Mouse (Mus musculus) layer of hippocampus, adult 9-10 months (tissue): ENCODE results near the gene Perp.

Experiments
- DNase-seq: peaks from one replicate; pipeline ENCODE4 v3.0.0; 2022; ENCODE audit warnings: low spot score

Gene Perp

GRCm38 (mm10) chr10:18844441-18845286 is at the start of gene Perp:
Gene Perp, plus strand, starts transcription at chr10:18845020.
- DNase-seq: no peak

DNA sequence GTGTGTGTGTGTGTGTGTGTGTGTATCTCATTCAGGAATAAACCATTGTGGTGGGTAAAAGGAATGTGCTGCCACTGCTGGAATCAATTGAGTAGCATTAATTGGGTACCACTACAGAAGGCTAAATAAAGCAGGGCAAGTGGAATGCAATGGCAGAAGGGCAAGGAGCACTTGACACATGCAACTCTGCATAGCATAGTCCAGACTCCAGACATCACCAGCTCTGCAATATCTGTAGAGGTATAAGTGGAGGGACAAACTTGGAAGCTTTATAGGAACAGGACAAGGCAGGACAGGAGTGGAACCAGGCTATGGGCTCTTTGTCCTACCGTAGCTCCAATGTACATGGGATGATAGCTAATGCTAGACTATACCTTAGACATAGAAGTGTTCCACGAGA is 33.1 kb upstream of the Perp start:
- no peak for DNase-seq

- DNase-seq: no peak
Observed at GRCm38 (mm10) chr10:18816560-18816959, 28.3 kb upstream of the Perp start.

GRCm38 (mm10) chr10:18825143-18825542 is 19.7 kb upstream of the Perp start:
- DNase-seq: no peak

GRCm38 (mm10) chr10:18826107-18826506 is 18.7 kb upstream of the Perp start:
- no peak for DNase-seq

GRCm38 (mm10) chr10:18827936-18828335 is 16.9 kb upstream of the Perp start:
- DNase-seq: no peak

GRCm38 (mm10) chr10:18830359-18830758 is 14.5 kb upstream of the Perp start:
- no peak for DNase-seq

DNA sequence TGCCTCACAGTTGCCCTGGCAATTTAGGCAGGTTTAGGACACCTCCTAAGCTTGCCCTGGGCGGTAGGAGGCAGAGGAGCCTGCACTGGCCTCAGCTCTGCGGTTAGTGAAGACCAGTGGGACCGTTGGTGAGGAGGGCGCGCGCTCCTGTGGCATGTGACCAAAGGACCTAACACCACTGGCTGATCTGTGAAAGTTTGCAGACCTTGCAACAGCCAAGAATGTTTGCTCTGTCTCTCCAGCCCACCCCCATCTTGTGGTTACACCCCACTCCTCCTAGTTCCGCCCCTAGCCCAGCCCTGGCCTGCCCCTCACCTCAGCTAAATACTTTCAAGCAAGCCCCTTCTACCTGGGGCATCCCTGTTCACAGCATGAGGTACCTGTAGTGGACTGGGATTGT is 13.0 kb upstream of the Perp start:
- DNase-seq: no peak

- DNase-seq: no peak
Observed at GRCm38 (mm10) chr10:18834389-18834788, 10.4 kb upstream of the Perp start.

DNA sequence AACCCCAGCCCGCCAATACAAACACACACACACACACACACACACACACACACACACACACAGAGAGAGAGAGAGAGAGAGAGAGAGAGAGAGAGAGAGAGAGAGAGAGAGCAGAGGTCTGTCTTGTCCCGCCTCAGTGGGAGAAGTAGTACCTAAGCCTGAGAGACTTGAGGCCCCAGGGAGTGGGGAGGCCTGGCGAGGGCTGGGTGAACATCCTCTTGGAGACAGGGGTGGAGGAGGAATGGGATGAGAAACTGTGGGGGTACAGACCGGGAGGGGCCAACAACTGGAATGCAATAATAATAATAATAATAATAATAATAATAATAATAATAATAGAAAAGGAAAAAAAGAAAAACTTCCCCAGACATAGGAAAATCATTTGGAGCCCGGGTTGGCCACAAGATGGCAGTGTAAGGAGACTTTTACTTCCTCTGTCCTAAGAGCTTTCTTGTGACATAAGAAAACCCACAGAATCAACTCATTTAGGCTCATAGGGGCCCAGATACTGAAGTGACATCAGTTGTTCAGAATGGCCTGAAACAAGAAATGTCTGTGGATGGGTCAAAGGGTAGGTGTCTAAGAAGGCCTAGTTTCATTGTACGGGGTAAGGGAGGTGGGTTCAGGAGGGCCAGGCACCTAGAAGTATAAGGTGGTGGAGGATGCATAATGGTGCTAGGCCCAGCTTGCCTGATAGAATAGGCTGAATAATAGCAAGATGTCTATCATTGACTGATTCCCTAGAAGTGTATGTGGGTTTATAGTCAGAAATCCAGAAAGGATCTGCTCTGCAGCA is 8.9 kb upstream of the Perp start:
- no peak for DNase-seq

- DNase-seq: no peak
Observed at GRCm38 (mm10) chr10:18839530-18839929, 5.3 kb upstream of the Perp start.

- DNase-seq: no peak
Observed at GRCm38 (mm10) chr10:18840736-18841135, 4.1 kb upstream of the Perp start.

GRCm38 (mm10) chr10:18845287-18845662 is 455 bp downstream of the Perp start:
- DNase-seq: no peak

GRCm38 (mm10) chr10:18845711-18846110 is 891 bp downstream of the Perp start:
- DNase-seq: no peak

DNA sequence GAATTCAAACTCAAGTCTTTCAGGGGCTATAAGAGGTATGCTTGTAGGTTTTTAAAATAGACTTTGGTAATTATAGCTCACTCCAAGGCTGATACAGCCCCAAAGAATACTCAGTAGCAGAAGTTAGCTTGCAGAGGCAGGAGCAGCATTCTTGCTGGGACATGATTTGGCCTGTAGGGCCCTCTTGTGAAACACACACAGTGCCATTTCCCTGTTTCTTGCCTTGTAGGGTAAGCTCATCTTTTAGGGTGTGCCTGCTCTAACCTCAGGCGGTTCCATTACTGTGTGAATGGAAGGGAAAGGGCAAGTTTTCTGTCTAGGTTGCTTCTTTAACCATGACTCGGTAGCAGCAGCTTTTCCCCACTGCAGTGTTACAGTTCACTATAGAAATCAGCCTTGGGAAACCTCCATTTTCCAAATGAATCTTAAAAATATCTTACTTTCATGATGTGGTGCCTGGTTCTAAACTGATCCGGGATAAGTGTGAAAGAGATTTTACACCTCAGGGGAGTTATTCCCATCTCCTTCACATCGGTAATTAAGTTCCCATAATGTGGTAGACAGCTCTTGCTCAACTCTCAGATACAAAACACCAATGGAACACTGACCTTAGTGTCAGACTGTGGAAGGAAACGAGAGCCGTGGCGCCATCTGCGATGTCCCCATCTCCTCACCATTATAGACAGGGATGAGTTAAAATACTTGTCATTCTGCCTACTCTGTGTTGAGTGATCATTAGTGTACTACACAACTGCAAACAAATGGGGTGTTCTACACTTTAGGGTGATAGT is 1.8 kb downstream of the Perp start:
- no peak for DNase-seq

- DNase-seq: no peak
Observed at GRCm38 (mm10) chr10:18850177-18850576, 5.4 kb downstream of the Perp start.

DNA sequence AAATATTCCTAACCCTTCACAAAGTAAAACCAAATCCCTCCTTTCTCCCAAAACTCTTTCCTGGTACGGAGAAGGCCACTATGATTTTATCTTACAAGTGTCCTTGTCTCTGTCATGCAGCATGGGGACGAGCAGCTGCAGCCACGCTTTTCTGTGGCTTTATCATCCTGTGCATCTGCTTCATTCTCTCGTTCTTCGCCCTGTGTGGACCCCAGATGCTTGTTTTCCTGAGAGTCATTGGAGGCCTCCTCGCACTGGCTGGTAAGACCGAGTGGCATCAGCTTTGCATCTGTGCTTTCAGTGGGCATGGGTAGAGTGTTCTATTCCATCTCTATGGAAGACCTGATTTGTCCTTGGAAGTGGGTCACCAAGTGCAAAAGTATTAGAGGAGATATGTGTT is 8.6 kb downstream of the Perp start:
- no peak for DNase-seq

GRCm38 (mm10) chr10:18857244-18857643 is 12.4 kb downstream of the Perp start:
- no peak for DNase-seq

- DNase-seq: no peak
Observed at GRCm38 (mm10) chr10:18859632-18860031, 14.8 kb downstream of the Perp start.

GRCm38 (mm10) chr10:18860119-18860824 is 15.5 kb downstream of the Perp start:
- no peak for DNase-seq

GRCm38 (mm10) chr10:18860831-18861230 is 16.0 kb downstream of the Perp start:
- DNase-seq: no peak

DNA sequence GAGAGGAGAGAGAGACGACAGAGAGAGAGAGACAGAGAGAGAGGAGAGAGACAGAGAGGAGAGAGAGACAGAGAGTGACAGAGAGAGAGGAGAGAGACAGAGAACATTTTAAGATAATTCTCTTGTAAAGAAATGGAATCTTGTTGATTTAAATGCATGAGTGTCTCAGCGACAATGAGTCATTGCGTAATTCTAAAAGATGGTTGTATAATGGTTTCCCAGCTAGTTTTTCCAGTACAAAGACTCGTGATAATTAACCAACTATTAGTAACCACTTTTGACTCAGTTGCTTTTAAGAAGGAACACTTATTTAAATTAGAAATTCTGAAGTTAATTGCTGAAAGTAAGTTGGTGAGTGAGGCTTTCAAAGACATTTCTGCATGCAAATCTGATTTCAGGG is 16.6 kb downstream of the Perp start:
- DNase-seq: no peak
